Comparison of ENCODE assay signal across 7 mouse cellular contexts in the genomic region with DNA sequence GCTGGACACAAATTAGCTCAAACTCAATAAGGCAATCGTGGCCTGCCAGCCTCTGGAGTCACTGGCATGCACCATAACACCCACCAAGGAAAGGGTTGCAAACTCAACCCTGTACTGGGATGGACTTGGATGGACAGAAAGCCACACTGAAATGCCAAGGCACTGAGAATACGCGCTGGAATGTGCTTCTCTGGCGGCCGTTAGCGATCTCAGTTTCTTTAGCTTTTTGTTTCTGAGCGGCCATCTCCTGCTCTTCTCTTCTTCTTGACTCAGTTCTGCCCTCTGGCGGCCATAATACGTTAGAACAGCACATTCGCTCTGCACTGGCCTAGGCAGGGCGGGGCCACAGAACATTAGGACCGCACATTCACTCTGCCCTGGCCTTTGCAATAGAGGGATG. TPM values are rescaled to one million over a fixed set of nuclear protein-coding genes. Genes with fewer than 3 reads are reported as not detected.
DNase-seq lines count a peak whose midpoint lies in the region; ATAC-seq lines count a peak whose summit lies in the region.

No protein-coding gene starts in this region.

- H3K9ac ChIP-seq in midbrain, embryonic 14.5 days (replicated peaks; ENCODE audit: low read length), result no peak overlapping the region

- peak; percentile 55; the same call in 1 of the 2 replicates for ATAC-seq in midbrain, embryonic 14.5 days (ENCODE audit: low FRiP score, low TSS enrichment)

- no peaks in the 10 kb centered on the region for H3K9me3 ChIP-seq in embryonic facial prominence, embryonic 10.5 days
- H3K9me3 ChIP-seq in midbrain, embryonic 14.5 days (ENCODE audit: control insufficient read depth, low read length), result no peaks in the 10 kb centered on the region

- peaks cover 14% of the 10 kb centered on the region; the same call in 1 of the 2 replicates for H3K4me1 ChIP-seq in embryonic facial prominence, embryonic 10.5 days
- H3K4me1 ChIP-seq in midbrain, embryonic 14.5 days (ENCODE audit: control insufficient read depth, insufficient read depth, low read length), result no peaks in the 10 kb centered on the region

- peak; percentile 85 for DNase-seq in adrenal gland, postnatal 10 days
- peak; percentile 75 for DNase-seq in embryonic facial prominence, embryonic 10.5 days (ENCODE audit: low spot score)
- DNase-seq in heart, adult 11 months, result peak; percentile 98
- DNase-seq in kidney, adult 11 months, result peak; percentile 84
- peak; percentile 80 for DNase-seq in left cerebral cortex, postnatal 4 days
- peak; percentile 87 for DNase-seq in midbrain, embryonic 14.5 days
- DNase-seq in spleen, adult 18-20 months, result peak; percentile 30 to 65

- 0 out of 2 replicates have a peak overlapping the region, but pooled peaks have one; percentile 2 for H3K4me3 ChIP-seq in embryonic facial prominence, embryonic 10.5 days
- H3K4me3 ChIP-seq in midbrain, embryonic 14.5 days (replicated peaks; ENCODE audit: low read depth, low read length), result no peak overlapping the region

- intact Hi-C loops in left cerebral cortex, postnatal 4 days (cut with DNase I), result loop anchor here (5.0 kb wide), 1 partner anchor 155 kb away; no protein-coding TSS in a partner anchor

- no peak overlapping the region for H3K4me2 ChIP-seq in midbrain, embryonic 14.5 days (ENCODE audit: low read length)

- WGBS in embryonic facial prominence, embryonic 10.5 days, result 12% methylated on average over 12 of the region's 12 CpGs
- WGBS in midbrain, embryonic 14.5 days, result 9% methylated on average over 12 of the region's 12 CpGs

- H3K27ac ChIP-seq in embryonic facial prominence, embryonic 10.5 days (replicated peaks), result peak overlapping the region; percentile 31; the same call in 1 of the 2 replicates
- H3K27ac ChIP-seq in midbrain, embryonic 14.5 days (replicated peaks; ENCODE audit: low read depth, low read length), result no peak overlapping the region

- H3K27me3 ChIP-seq in embryonic facial prominence, embryonic 10.5 days (replicated peaks; ENCODE audit: low read depth, poor library complexity, severe bottlenecking), result peaks cover 19% of the 10 kb centered on the region
- no peaks in the 10 kb centered on the region; the same call in 1 of the 2 replicates for H3K27me3 ChIP-seq in midbrain, embryonic 14.5 days (ENCODE audit: control insufficient read depth, insufficient read depth, low read length)

- no peaks in the 10 kb centered on the region for H3K36me3 ChIP-seq in embryonic facial prominence, embryonic 10.5 days (replicated peaks)
- H3K36me3 ChIP-seq in midbrain, embryonic 14.5 days (ENCODE audit: control insufficient read depth, insufficient read depth, low read length), result no peaks in the 10 kb centered on the region

RNA-seq across cellular contexts. Expression of a gene that starts 33.3 kb away (rescaled TPM):
- total RNA-seq in adrenal gland, postnatal 10 days (2021), result 10 to 100 TPM; 33.7 to 39.6 TPM
- polyA plus RNA-seq in embryonic facial prominence, embryonic 10.5 days (2016; fragmentation: Nextera tagmentation; extraction: Ambion mirVana), result 49.1 and 65.3 TPM in 2 replicates
- 10 to 100 TPM; 42.6 to 50.1 TPM for total RNA-seq in left cerebral cortex, postnatal 4 days (2021)
- polyA plus RNA-seq in midbrain, embryonic 14.5 days (2014; fragmentation: Nextera tagmentation; extraction: Ambion mirVana), result 52.9 and 87.2 TPM in 2 replicates

Comparison
In these comparisons a context has a peak if more than half of its experiments do, and no peak if none do; other contexts are left out.
1. DNase-seq: peak in every context shown above with its lines; median percentile 98 in heart, adult 11 months; 87 in midbrain, embryonic 14.5 days; 85 in adrenal gland, postnatal 10 days; 84 in kidney, adult 11 months; 80 in left cerebral cortex, postnatal 4 days; 75 in embryonic facial prominence, embryonic 10.5 days; 48 in spleen, adult 18-20 months.